Mouse (Mus musculus): ENCODE data around the gene Dnase1l2. TPM values are rescaled to one million over a fixed set of nuclear protein-coding genes. Genes with fewer than 3 reads are reported as not detected.

Dnase1l2 gene
- polyA plus RNA-seq, 1 experiment = not detected

GRCm38 (mm10) chr17:24449507-24449906 is 6.6 kb upstream of the Dnase1l2 start:
- TF ChIP-seq CTCF (IDR thresholded peaks at IDR 0.05; ENCODE audit: insufficient read depth, low read depth, low read length) = no peak
- TF ChIP-seq POLR2A (IDR thresholded peaks at IDR 0.05; ENCODE audit: insufficient read depth, low read depth, low read length) = no peak
- H3K4me1 ChIP-seq (ENCODE audit: control insufficient read depth, insufficient read depth, low read length) = no peaks in the 10 kb centered on the region
- 95% methylated on average over 6 of the region's 6 CpGs for WGBS
- H3K4me3 ChIP-seq (ENCODE audit: insufficient read depth, low read depth, low read length) = no peak overlapping the region
- no peak overlapping the region for H3K27ac ChIP-seq (ENCODE audit: insufficient read depth, low read depth, low read length)

GRCm38 (mm10) chr17:24446590-24446989 is 3.7 kb upstream of the Dnase1l2 start:
- TF ChIP-seq POLR2A (IDR thresholded peaks at IDR 0.05; ENCODE audit: insufficient read depth, low read depth, low read length) (no peak), CTCF (IDR thresholded peaks at IDR 0.05; ENCODE audit: insufficient read depth, low read depth, low read length) (no peak)
- no peaks in the 10 kb centered on the region for H3K4me1 ChIP-seq (ENCODE audit: control insufficient read depth, insufficient read depth, low read length)
- WGBS = 86% methylated on average over 8 of the region's 8 CpGs
- no peak overlapping the region for H3K27ac ChIP-seq (ENCODE audit: insufficient read depth, low read depth, low read length)
- no peak overlapping the region for H3K4me3 ChIP-seq (ENCODE audit: insufficient read depth, low read depth, low read length)

GRCm38 (mm10) chr17:24443409-24443808 is 504 bp upstream of the Dnase1l2 start:
- H3K27ac ChIP-seq (ENCODE audit: insufficient read depth, low read depth, low read length) = no peak overlapping the region
- H3K4me3 ChIP-seq (ENCODE audit: insufficient read depth, low read depth, low read length) = no peak overlapping the region
- TF ChIP-seq POLR2A (IDR thresholded peaks at IDR 0.05; ENCODE audit: insufficient read depth, low read depth, low read length) (no peak), CTCF (IDR thresholded peaks at IDR 0.05; ENCODE audit: insufficient read depth, low read depth, low read length) (no peak)
- WGBS = 81% methylated on average over 4 of the region's 4 CpGs
- H3K4me1 ChIP-seq (ENCODE audit: control insufficient read depth, insufficient read depth, low read length) = no peaks in the 10 kb centered on the region

- Histone ChIP-seq H3K4me1 (ENCODE audit: control insufficient read depth, insufficient read depth, low read length) (no peaks in the 10 kb centered on the region), H3K4me3 (ENCODE audit: insufficient read depth, low read depth, low read length) (no peak overlapping the region), H3K27ac (ENCODE audit: insufficient read depth, low read depth, low read length) (no peak overlapping the region)
- TF ChIP-seq CTCF (IDR thresholded peaks at IDR 0.05; ENCODE audit: insufficient read depth, low read depth, low read length) (no peak), POLR2A (IDR thresholded peaks at IDR 0.05; ENCODE audit: insufficient read depth, low read depth, low read length) (no peak)
- 90% methylated on average over 14 of the region's 14 CpGs for WGBS
Observed at GRCm38 (mm10) chr17:24442107-24442506, 798 bp downstream of the Dnase1l2 start.

GRCm38 (mm10) chr17:24441148-24441547 is 1.8 kb downstream of the Dnase1l2 start:
- TF ChIP-seq CTCF (IDR thresholded peaks at IDR 0.05; ENCODE audit: insufficient read depth, low read depth, low read length) = no peak
- no peak for TF ChIP-seq POLR2A (IDR thresholded peaks at IDR 0.05; ENCODE audit: insufficient read depth, low read depth, low read length)
- H3K4me1 ChIP-seq (ENCODE audit: control insufficient read depth, insufficient read depth, low read length) = no peaks in the 10 kb centered on the region
- no peak overlapping the region for H3K27ac ChIP-seq (ENCODE audit: insufficient read depth, low read depth, low read length)
- 31% methylated on average over 2 of the region's 2 CpGs for WGBS
- no peak overlapping the region for H3K4me3 ChIP-seq (ENCODE audit: insufficient read depth, low read depth, low read length)

- 86% methylated on average over 8 of the region's 8 CpGs for WGBS
- TF ChIP-seq POLR2A (IDR thresholded peaks at IDR 0.05; ENCODE audit: insufficient read depth, low read depth, low read length) (no peak), CTCF (IDR thresholded peaks at IDR 0.05; ENCODE audit: insufficient read depth, low read depth, low read length) (no peak)
- H3K4me3 ChIP-seq (ENCODE audit: insufficient read depth, low read depth, low read length) = no peak overlapping the region
- no peaks in the 10 kb centered on the region for H3K4me1 ChIP-seq (ENCODE audit: control insufficient read depth, insufficient read depth, low read length)
- no peak overlapping the region for H3K27ac ChIP-seq (ENCODE audit: insufficient read depth, low read depth, low read length)
Observed at GRCm38 (mm10) chr17:24440377-24440776, 2.5 kb downstream of the Dnase1l2 start.

- 59% methylated on average over 5 of the region's 5 CpGs for WGBS
- H3K4me1 ChIP-seq (ENCODE audit: control insufficient read depth, insufficient read depth, low read length) = no peaks in the 10 kb centered on the region
- peak; percentile 39 for TF ChIP-seq CTCF (IDR thresholded peaks at IDR 0.05; ENCODE audit: insufficient read depth, low read depth, low read length)
- no peak for TF ChIP-seq POLR2A (IDR thresholded peaks at IDR 0.05; ENCODE audit: insufficient read depth, low read depth, low read length)
- no peak overlapping the region for H3K27ac ChIP-seq (ENCODE audit: insufficient read depth, low read depth, low read length)
- H3K4me3 ChIP-seq (ENCODE audit: insufficient read depth, low read depth, low read length) = no peak overlapping the region
Observed at GRCm38 (mm10) chr17:24437016-24437415, 5.9 kb downstream of the Dnase1l2 start.

- TF ChIP-seq POLR2A (IDR thresholded peaks at IDR 0.05; ENCODE audit: insufficient read depth, low read depth, low read length) (no peak), CTCF (IDR thresholded peaks at IDR 0.05; ENCODE audit: insufficient read depth, low read depth, low read length) (no peak)
- Histone ChIP-seq H3K4me1 (ENCODE audit: control insufficient read depth, insufficient read depth, low read length) (peaks cover 13% of the 10 kb centered on the region), H3K27ac (ENCODE audit: insufficient read depth, low read depth, low read length) (no peak overlapping the region; the same call in 1 of the 2 replicates), H3K4me3 (ENCODE audit: insufficient read depth, low read depth, low read length) (no peak overlapping the region)
- whole genome bisulfite sequencing = 54% methylated on average over 14 of the region's 14 CpGs
Observed at GRCm38 (mm10) chr17:24429201-24429983, 13.5 kb downstream of the Dnase1l2 start.

GRCm38 (mm10) chr17:24427170-24427557 is 15.7 kb downstream of the Dnase1l2 start:
- TF ChIP-seq POLR2A (IDR thresholded peaks at IDR 0.05; ENCODE audit: insufficient read depth, low read depth, low read length) (no peak), CTCF (IDR thresholded peaks at IDR 0.05; ENCODE audit: insufficient read depth, low read depth, low read length) (no peak)
- H3K4me3 ChIP-seq (ENCODE audit: insufficient read depth, low read depth, low read length) = peak overlapping the region; percentile 90
- H3K4me1 ChIP-seq (ENCODE audit: control insufficient read depth, insufficient read depth, low read length) = peaks cover 13% of the 10 kb centered on the region
- H3K27ac ChIP-seq (ENCODE audit: insufficient read depth, low read depth, low read length) = peak overlapping the region; percentile 2; the same call in 1 of the 2 replicates
- WGBS = 1% methylated on average over 8 of the region's 8 CpGs
